Mouse (Mus musculus): Measurements from ENCODE around the gene Hmgxb4.

Hmgxb4 gene

DNA sequence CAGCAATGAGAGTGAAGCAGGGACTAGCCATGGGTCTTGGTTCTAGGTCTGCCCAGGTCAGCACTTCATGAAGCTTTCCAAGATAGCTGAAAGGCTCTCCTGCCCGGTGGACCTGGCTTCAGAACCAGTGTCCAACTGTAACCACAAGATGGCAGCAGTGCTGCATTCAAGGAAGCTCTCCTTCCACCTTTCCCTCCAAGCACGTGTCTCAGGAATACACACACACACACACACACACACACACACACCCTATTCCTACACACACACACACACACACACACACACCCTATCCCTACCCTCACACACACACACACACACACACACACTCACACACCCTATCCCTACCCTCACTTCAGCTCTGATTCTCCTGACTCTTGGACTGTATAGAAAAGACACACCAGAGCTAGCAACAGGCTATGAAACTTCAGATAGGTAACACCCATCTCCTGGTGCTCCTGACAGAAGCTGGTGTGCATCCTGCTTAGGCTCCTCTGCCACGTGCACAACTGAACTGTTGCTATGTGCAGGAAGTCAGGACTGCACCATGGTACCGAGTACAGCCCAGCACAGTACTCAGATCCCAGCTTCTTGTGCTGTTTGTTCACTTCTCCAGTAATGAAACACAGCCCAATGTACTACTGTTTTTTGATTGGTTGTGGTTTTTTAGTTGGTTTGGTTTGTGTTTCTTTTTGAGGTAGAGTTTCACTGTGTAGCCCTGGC is 78.6 kb downstream of the Hmgxb4 start:
- TF ChIP-seq NANOG (IDR thresholded peaks at IDR 0.05; ENCODE audit: borderline replicate concordance, low read length), result no peak
- peak; percentile 55 for TF ChIP-seq CTCF (conservative IDR thresholded peaks at IDR 0.05; ENCODE audit: low read length)
- no peak for TF ChIP-seq POU5F1 (IDR thresholded peaks at IDR 0.05; ENCODE audit: borderline replicate concordance, low read length)

DNA sequence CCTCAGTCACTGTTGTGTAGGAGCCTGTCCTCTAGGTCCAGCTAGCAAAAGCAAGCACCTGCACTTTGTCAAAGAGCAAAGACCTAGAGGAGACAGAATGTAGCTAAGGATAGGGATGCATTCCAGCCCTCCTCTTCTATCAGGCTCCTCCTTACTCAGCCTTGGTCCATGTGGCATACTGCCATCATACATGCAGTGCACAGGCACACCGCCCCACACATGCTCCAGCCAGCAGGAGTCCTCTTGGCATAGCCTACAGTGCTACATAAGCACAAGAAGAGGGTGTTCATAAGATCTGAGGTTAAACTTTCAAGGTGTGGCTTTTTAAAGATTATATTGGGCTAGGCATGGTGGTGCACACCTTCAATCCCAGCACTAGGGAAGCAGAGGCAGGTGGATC is 81.7 kb downstream of the Hmgxb4 start:
- H3K4me3 ChIP-seq (replicated peaks; ENCODE audit: low read length), result no peak overlapping the region
- no peak for TF ChIP-seq CTCF (conservative IDR thresholded peaks at IDR 0.05; ENCODE audit: low read length)
- TF ChIP-seq POU5F1 (IDR thresholded peaks at IDR 0.05; ENCODE audit: borderline replicate concordance, low read length), result no peak
- TF ChIP-seq NANOG (IDR thresholded peaks at IDR 0.05; ENCODE audit: borderline replicate concordance, low read length), result no peak
- peaks cover 9% of the 10 kb centered on the region for H3K4me1 ChIP-seq (replicated peaks; ENCODE audit: low read depth, low read length)
- peaks cover 6% of the 10 kb centered on the region; the same call in 1 of the 2 replicates for H3K9me3 ChIP-seq (ENCODE audit: low read length)
- peaks cover 3% of the 10 kb centered on the region; the same call in 1 of the 2 replicates for H3K27me3 ChIP-seq (ENCODE audit: insufficient read depth, low read length)
- H3K36me3 ChIP-seq (ENCODE audit: insufficient read depth, low read length), result peaks cover 5% of the 10 kb centered on the region; the same call in 1 of the 2 replicates

More for the DNA sequence above, 78.6 kb downstream of the Hmgxb4 start:
- H3K4me1 ChIP-seq (replicated peaks; ENCODE audit: low read depth, low read length), result peaks cover 9% of the 10 kb centered on the region
- H3K9me3 ChIP-seq (ENCODE audit: low read length), result no peaks in the 10 kb centered on the region
- no peak overlapping the region for H3K4me3 ChIP-seq (replicated peaks; ENCODE audit: low read length)
- peaks cover 22% of the 10 kb centered on the region for H3K36me3 ChIP-seq (ENCODE audit: insufficient read depth, low read length)
- H3K27me3 ChIP-seq (ENCODE audit: insufficient read depth, low read length), result peaks cover 3% of the 10 kb centered on the region; the same call in 1 of the 2 replicates

DNA sequence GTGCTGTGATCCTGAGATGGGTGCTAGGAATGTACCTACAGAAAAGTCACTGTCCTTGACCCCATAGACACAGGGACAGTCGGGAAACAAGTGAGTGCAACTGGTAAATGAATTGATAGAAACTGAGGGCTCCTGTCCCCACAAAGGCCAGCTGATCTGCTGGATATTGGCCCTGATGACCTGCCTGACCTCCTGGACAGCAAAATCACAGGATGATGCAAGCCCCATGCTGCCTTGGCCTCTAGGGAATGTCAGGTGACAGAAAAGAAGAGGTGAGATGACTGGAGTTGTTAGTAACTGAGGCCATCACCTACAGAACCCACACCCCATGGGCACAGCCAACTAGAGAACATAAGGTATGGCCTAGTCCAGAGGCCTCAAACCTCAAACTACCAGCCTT is 85.1 kb downstream of the Hmgxb4 start:
- Histone ChIP-seq H3K4me3 (replicated peaks; ENCODE audit: low read length) (no peak overlapping the region), H3K9me3 (ENCODE audit: low read length) (peaks cover 30% of the 10 kb centered on the region), H3K36me3 (ENCODE audit: insufficient read depth, low read length) (no peaks in the 10 kb centered on the region), H3K27me3 (ENCODE audit: insufficient read depth, low read length) (no peaks in the 10 kb centered on the region), H3K4me1 (replicated peaks; ENCODE audit: low read depth, low read length) (peaks cover 3% of the 10 kb centered on the region)
- no peak for TF ChIP-seq CTCF (conservative IDR thresholded peaks at IDR 0.05; ENCODE audit: low read length)
- no peak for TF ChIP-seq POU5F1 (IDR thresholded peaks at IDR 0.05; ENCODE audit: borderline replicate concordance, low read length)
- no peak for TF ChIP-seq NANOG (IDR thresholded peaks at IDR 0.05; ENCODE audit: borderline replicate concordance, low read length)

DNA sequence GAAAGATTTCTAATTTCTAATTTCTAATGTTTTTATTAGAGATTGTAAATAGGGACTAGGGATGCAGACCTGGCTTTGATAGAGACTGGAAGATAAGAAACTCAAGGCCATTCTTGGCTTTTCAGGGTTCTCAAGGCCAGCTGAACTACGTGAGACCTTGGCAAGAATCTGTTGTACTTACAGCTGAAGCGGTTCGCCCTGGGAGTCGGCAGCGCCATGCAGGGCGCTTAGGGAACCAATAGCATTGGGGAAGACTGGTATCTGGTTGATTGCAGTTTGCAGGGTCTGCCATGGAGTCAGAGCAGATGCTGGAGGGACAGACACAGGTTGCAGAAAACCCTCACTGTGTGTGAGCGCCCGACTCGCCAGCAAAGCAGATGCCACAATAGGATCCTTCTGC is 85.7 kb downstream of the Hmgxb4 start:
- Histone ChIP-seq H3K9me3 (ENCODE audit: low read length) (peaks cover 36% of the 10 kb centered on the region), H3K27me3 (ENCODE audit: insufficient read depth, low read length) (no peaks in the 10 kb centered on the region), H3K36me3 (ENCODE audit: insufficient read depth, low read length) (no peaks in the 10 kb centered on the region), H3K4me3 (replicated peaks; ENCODE audit: low read length) (no peak overlapping the region), H3K4me1 (replicated peaks; ENCODE audit: low read depth, low read length) (peaks cover 6% of the 10 kb centered on the region)
- TF ChIP-seq CTCF (conservative IDR thresholded peaks at IDR 0.05; ENCODE audit: low read length), result no peak
- TF ChIP-seq NANOG (IDR thresholded peaks at IDR 0.05; ENCODE audit: borderline replicate concordance, low read length), result no peak
- no peak for TF ChIP-seq POU5F1 (IDR thresholded peaks at IDR 0.05; ENCODE audit: borderline replicate concordance, low read length)
